Mouse (Mus musculus): ENCODE measurements around the gene Cbln3. TPM values are rescaled to one million over a fixed set of nuclear protein-coding genes. Genes with fewer than 3 reads are reported as not detected.

Cbln3 gene
- polyA plus RNA-seq, 1 experiment = 0.09 TPM

GRCm38 (mm10) chr14:55868230-55869026 is 15.8 kb downstream of the Cbln3 start:
- TF ChIP-seq GATA1 (IDR thresholded peaks at IDR 0.05; ENCODE audit: low read length) = no peak

GRCm38 (mm10) chr14:55866962-55867361 is 17.2 kb downstream of the Cbln3 start:
- no peak for TF ChIP-seq GATA1 (IDR thresholded peaks at IDR 0.05; ENCODE audit: low read length)

- no peak for TF ChIP-seq GATA1 (IDR thresholded peaks at IDR 0.05; ENCODE audit: low read length)
These were observed 20.4 kb downstream of the Cbln3 start for GRCm38 (mm10) chr14:55863773-55864172.

GRCm38 (mm10) chr14:55862970-55863369 is 21.2 kb downstream of the Cbln3 start:
- TF ChIP-seq GATA1 (IDR thresholded peaks at IDR 0.05; ENCODE audit: low read length) = no peak

GRCm38 (mm10) chr14:55862186-55862585 is 22.0 kb downstream of the Cbln3 start:
- TF ChIP-seq GATA1 (IDR thresholded peaks at IDR 0.05; ENCODE audit: low read length) = no peak

GRCm38 (mm10) chr14:55857588-55857987 is 26.6 kb downstream of the Cbln3 start:
- TF ChIP-seq GATA1 (IDR thresholded peaks at IDR 0.05; ENCODE audit: low read length) = no peak

GRCm38 (mm10) chr14:55855101-55855561 is 29.1 kb downstream of the Cbln3 start:
- TF ChIP-seq GATA1 (IDR thresholded peaks at IDR 0.05; ENCODE audit: low read length) = no peak

GRCm38 (mm10) chr14:55854406-55855100 is 29.6 kb downstream of the Cbln3 start:
- TF ChIP-seq GATA1 (IDR thresholded peaks at IDR 0.05; ENCODE audit: low read length) = no peak

- TF ChIP-seq GATA1 (IDR thresholded peaks at IDR 0.05; ENCODE audit: low read length) = no peak
These were observed 30.4 kb downstream of the Cbln3 start, which contains the start of gene Nynrin for GRCm38 (mm10) chr14:55853621-55854285. Gene Nynrin, plus strand, starts transcription at chr14:55854010.

- no peak for TF ChIP-seq GATA1 (IDR thresholded peaks at IDR 0.05; ENCODE audit: low read length)
These were observed 31.3 kb downstream of the Cbln3 start for GRCm38 (mm10) chr14:55852646-55853551.

- no peak for TF ChIP-seq GATA1 (IDR thresholded peaks at IDR 0.05; ENCODE audit: low read length)
These were observed 33.3 kb downstream of the Cbln3 start for GRCm38 (mm10) chr14:55850885-55851284.

GRCm38 (mm10) chr14:55845506-55846294 is 38.5 kb downstream of the Cbln3 start:
- TF ChIP-seq GATA1 (IDR thresholded peaks at IDR 0.05; ENCODE audit: low read length) = no peak

GRCm38 (mm10) chr14:55842794-55843193 is 41.4 kb downstream of the Cbln3 start:
- TF ChIP-seq GATA1 (IDR thresholded peaks at IDR 0.05; ENCODE audit: low read length) = no peak

- no peak for TF ChIP-seq GATA1 (IDR thresholded peaks at IDR 0.05; ENCODE audit: low read length)
These were observed 43.3 kb downstream of the Cbln3 start for GRCm38 (mm10) chr14:55840853-55841366.
